Mouse (Mus musculus): Measurements from ENCODE around the gene Adgrv1. TPM values are rescaled to one million over a fixed set of nuclear protein-coding genes. Genes with fewer than 3 reads are reported as not detected.

The Adgrv1 gene
- polyA plus RNA-seq, 1 experiment: under 0.01 TPM

- TF ChIP-seq TAL1 (IDR thresholded peaks at IDR 0.05; ENCODE audit: low read length): no peak
- H3K27me3 ChIP-seq (ENCODE audit: control insufficient read depth): no peaks in the 10 kb centered on the region
- H3K4me3 ChIP-seq (replicated peaks): no peak overlapping the region
- H3K4me1 ChIP-seq (ENCODE audit: control insufficient read depth): no peaks in the 10 kb centered on the region
- no peaks in the 10 kb centered on the region for H3K9me3 ChIP-seq (ENCODE audit: control insufficient read depth, low read length)
- no peaks in the 10 kb centered on the region for H3K36me3 ChIP-seq (ENCODE audit: control insufficient read depth)
These were observed 409.2 kb downstream of the Adgrv1 start for GRCm38 (mm10) chr13:81223768-81224167.

- Histone ChIP-seq H3K4me1 (ENCODE audit: control insufficient read depth) (no peaks in the 10 kb centered on the region), H3K4me3 (replicated peaks) (no peak overlapping the region), H3K9me3 (ENCODE audit: control insufficient read depth, low read length) (no peaks in the 10 kb centered on the region), H3K27me3 (ENCODE audit: control insufficient read depth) (no peaks in the 10 kb centered on the region), H3K36me3 (ENCODE audit: control insufficient read depth) (no peaks in the 10 kb centered on the region)
- TF ChIP-seq TAL1 (IDR thresholded peaks at IDR 0.05; ENCODE audit: low read length): no peak
- TF ChIP-seq GATA1 (IDR thresholded peaks at IDR 0.05; ENCODE audit: low read length): no peak
These were observed 410.6 kb downstream of the Adgrv1 start for GRCm38 (mm10) chr13:81222377-81222776.

DNA sequence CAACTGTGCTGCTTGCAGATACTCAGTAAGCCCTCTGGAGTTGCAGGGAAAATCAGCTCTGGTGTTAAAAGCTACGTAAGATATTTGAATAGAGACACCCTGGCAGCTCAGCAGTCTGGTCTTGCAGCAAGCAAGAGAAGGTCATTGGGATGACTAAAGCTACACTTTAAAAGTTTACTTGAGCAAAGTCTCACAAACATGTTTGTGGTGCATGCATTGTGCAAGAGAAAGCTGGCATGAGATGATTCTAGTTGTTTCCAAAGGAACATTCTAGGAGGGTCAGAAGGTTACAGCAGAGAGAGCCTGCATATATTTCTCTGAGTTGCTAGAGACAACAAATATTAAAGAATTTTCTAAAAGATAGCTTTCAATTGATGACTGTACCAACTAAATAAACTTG lies 421.5 kb downstream of the Adgrv1 start:
- TF ChIP-seq GATA1 (IDR thresholded peaks at IDR 0.05; ENCODE audit: low read length) (no peak), TAL1 (IDR thresholded peaks at IDR 0.05; ENCODE audit: low read length) (no peak)
- H3K4me1 ChIP-seq (ENCODE audit: control insufficient read depth): no peaks in the 10 kb centered on the region
- no peaks in the 10 kb centered on the region for H3K36me3 ChIP-seq (ENCODE audit: control insufficient read depth)
- H3K9me3 ChIP-seq (ENCODE audit: control insufficient read depth, low read length): no peaks in the 10 kb centered on the region
- no peak overlapping the region for H3K4me3 ChIP-seq (replicated peaks)
- no peaks in the 10 kb centered on the region for H3K27me3 ChIP-seq (ENCODE audit: control insufficient read depth)

GRCm38 (mm10) chr13:81210516-81210915 lies 422.4 kb downstream of the Adgrv1 start:
- no peaks in the 10 kb centered on the region for H3K27me3 ChIP-seq (ENCODE audit: control insufficient read depth)
- no peak for TF ChIP-seq TAL1 (IDR thresholded peaks at IDR 0.05; ENCODE audit: low read length)
- no peak for TF ChIP-seq GATA1 (IDR thresholded peaks at IDR 0.05; ENCODE audit: low read length)
- H3K9me3 ChIP-seq (ENCODE audit: control insufficient read depth, low read length): no peaks in the 10 kb centered on the region
- no peaks in the 10 kb centered on the region for H3K36me3 ChIP-seq (ENCODE audit: control insufficient read depth)
- H3K4me3 ChIP-seq (replicated peaks): no peak overlapping the region
- no peaks in the 10 kb centered on the region for H3K4me1 ChIP-seq (ENCODE audit: control insufficient read depth)

- Histone ChIP-seq H3K9me3 (ENCODE audit: control insufficient read depth, low read length) (0 out of 2 replicates have a peak, but pooled peaks cover 2% of the 10 kb centered on the region), H3K4me3 (replicated peaks) (no peak overlapping the region), H3K4me1 (ENCODE audit: control insufficient read depth) (no peaks in the 10 kb centered on the region), H3K36me3 (ENCODE audit: control insufficient read depth) (no peaks in the 10 kb centered on the region), H3K27me3 (ENCODE audit: control insufficient read depth) (no peaks in the 10 kb centered on the region)
- no peak for TF ChIP-seq TAL1 (IDR thresholded peaks at IDR 0.05; ENCODE audit: low read length)
- TF ChIP-seq GATA1 (IDR thresholded peaks at IDR 0.05; ENCODE audit: low read length): no peak
These were observed 423.1 kb downstream of the Adgrv1 start for GRCm38 (mm10) chr13:81209815-81210214.

DNA sequence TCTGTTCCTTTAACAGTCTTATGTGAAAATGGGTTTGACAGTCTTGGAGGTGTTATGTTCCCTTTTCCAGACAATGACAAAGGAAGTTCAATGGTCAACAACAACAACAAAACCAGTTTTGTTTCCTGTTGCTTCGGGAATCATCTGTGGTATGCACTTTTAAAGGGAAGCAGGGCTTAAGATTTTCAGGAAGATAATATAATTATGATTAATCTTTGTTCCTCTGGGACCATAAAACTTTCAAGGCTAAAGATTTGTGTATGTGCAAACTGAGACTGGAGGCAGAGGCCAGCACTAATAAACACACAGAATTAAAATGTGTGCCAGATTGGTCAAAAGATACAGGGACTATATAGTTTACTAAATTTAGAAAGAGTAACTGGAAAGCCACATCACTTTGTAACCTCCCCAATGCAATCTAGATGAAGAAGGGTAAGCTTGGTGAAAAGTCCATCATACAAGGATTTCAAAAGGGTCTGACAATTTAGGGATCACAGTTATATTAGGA lies 424.8 kb downstream of the Adgrv1 start:
- Histone ChIP-seq H3K27me3 (ENCODE audit: control insufficient read depth) (no peaks in the 10 kb centered on the region), H3K4me3 (replicated peaks) (no peak overlapping the region), H3K4me1 (ENCODE audit: control insufficient read depth) (no peaks in the 10 kb centered on the region), H3K36me3 (ENCODE audit: control insufficient read depth) (no peaks in the 10 kb centered on the region), H3K9me3 (ENCODE audit: control insufficient read depth, low read length) (peaks cover 4% of the 10 kb centered on the region; the same call in 1 of the 2 replicates)
- TF ChIP-seq GATA1 (IDR thresholded peaks at IDR 0.05; ENCODE audit: low read length): no peak
- TF ChIP-seq TAL1 (IDR thresholded peaks at IDR 0.05; ENCODE audit: low read length): no peak

DNA sequence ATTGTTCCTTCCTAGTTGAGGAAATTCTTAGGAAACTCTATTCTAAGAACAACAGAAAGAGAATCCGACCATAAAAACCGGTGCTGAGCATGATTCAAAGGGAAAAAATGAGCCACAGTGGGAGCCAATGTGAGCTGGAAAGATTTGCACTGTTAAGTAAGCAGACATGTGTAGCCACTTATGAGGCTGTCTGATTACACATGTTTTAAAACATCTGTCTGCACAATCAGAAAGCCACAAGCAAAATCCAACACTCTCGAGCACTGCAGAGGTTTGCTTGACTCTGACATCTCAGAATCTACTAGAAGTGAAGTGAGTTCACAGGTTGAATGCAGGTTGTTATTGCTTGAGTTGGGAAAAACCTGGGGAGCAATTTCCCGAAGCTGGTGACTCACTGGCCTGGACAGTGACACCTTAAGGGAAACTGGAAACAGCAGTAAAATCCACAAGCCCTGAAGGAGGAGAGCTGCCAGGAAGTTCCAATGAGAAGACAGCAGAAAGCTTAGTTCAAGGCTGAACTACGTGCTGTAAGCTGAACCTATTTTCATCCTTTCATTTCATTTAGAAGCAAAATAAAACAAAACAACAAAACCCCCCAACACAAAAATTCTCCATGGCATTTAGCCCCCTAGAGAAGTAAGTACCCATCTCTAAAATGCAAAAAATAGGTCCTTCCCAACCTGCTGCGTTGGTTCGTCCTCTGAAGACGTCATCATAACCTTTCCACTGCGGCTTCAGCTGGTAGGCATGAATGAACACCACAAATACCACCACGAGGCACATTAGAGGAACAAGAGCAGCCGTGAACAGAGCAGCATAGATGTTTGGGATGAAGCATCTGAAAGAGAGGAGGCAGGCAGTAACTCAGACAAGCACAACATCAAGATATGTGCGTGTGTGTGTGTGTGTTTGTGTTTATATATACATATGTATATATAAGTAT lies 450.7 kb downstream of the Adgrv1 start:
- no peaks in the 10 kb centered on the region for H3K4me1 ChIP-seq (ENCODE audit: control insufficient read depth)
- H3K9me3 ChIP-seq (ENCODE audit: control insufficient read depth, low read length): no peaks in the 10 kb centered on the region
- no peaks in the 10 kb centered on the region for H3K36me3 ChIP-seq (ENCODE audit: control insufficient read depth)
- H3K27me3 ChIP-seq (ENCODE audit: control insufficient read depth): no peaks in the 10 kb centered on the region
- TF ChIP-seq TAL1 (IDR thresholded peaks at IDR 0.05; ENCODE audit: low read length) (no peak), GATA1 (IDR thresholded peaks at IDR 0.05; ENCODE audit: low read length) (no peak)
- no peak overlapping the region for H3K4me3 ChIP-seq (replicated peaks)

DNA sequence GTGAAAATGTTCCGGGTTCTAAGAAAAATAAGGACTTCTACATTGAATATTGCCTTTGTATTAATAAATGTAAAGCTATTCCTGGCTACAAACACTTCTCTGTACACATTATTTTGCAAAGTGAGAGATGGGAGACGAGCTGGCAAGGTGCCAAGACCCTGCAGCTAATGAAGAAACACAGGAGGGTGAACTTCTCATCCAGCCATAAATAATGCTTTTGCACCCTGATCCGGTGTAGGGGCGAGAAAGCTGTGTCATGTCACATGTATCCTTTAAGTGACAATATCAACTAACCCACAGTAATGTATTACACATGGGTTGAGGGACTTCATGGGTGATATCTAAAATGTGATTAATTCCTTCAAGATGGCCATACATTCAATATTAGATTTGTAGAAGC lies 451.5 kb downstream of the Adgrv1 start:
- H3K4me1 ChIP-seq (ENCODE audit: control insufficient read depth): no peaks in the 10 kb centered on the region
- no peak for TF ChIP-seq GATA1 (IDR thresholded peaks at IDR 0.05; ENCODE audit: low read length)
- TF ChIP-seq TAL1 (IDR thresholded peaks at IDR 0.05; ENCODE audit: low read length): no peak
- no peaks in the 10 kb centered on the region for H3K36me3 ChIP-seq (ENCODE audit: control insufficient read depth)
- H3K4me3 ChIP-seq (replicated peaks): no peak overlapping the region
- no peaks in the 10 kb centered on the region for H3K27me3 ChIP-seq (ENCODE audit: control insufficient read depth)
- H3K9me3 ChIP-seq (ENCODE audit: control insufficient read depth, low read length): no peaks in the 10 kb centered on the region

- Histone ChIP-seq H3K27me3 (ENCODE audit: control insufficient read depth) (no peaks in the 10 kb centered on the region), H3K4me1 (ENCODE audit: control insufficient read depth) (no peaks in the 10 kb centered on the region), H3K4me3 (replicated peaks) (no peak overlapping the region), H3K36me3 (ENCODE audit: control insufficient read depth) (no peaks in the 10 kb centered on the region), H3K9me3 (ENCODE audit: control insufficient read depth, low read length) (no peaks in the 10 kb centered on the region)
- no peak for TF ChIP-seq GATA1 (IDR thresholded peaks at IDR 0.05; ENCODE audit: low read length)
- no peak for TF ChIP-seq TAL1 (IDR thresholded peaks at IDR 0.05; ENCODE audit: low read length)
These were observed 456.1 kb downstream of the Adgrv1 start for GRCm38 (mm10) chr13:81176820-81177219.
